Mouse (Mus musculus): ENCODE data around the gene Tbx10. TPM values are rescaled to one million over a fixed set of nuclear protein-coding genes. Genes with fewer than 3 reads are reported as not detected.

Tbx10 gene
- total RNA-seq, 1 experiment from 2014 or later: not detected

DNA sequence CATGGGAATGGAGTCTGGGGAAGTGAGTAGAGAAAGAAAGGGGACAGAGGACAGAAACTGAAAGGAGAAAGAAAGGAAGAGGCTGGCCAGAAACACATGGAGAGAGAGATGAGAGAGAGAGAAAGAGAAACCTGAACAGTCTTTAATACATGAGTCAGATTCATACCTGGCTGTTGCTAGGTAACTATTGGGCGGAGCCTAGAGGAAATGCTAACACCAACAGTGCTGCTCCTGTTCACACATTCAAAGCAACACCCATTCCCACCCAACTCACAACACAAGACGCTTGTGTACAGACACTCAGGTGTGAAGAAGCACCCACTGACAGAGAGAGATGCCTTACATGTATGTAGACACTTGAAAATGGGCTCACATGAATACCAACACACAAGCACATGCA lies 16.7 kb upstream of the Tbx10 start:
- no peak for DNase-seq

DNA sequence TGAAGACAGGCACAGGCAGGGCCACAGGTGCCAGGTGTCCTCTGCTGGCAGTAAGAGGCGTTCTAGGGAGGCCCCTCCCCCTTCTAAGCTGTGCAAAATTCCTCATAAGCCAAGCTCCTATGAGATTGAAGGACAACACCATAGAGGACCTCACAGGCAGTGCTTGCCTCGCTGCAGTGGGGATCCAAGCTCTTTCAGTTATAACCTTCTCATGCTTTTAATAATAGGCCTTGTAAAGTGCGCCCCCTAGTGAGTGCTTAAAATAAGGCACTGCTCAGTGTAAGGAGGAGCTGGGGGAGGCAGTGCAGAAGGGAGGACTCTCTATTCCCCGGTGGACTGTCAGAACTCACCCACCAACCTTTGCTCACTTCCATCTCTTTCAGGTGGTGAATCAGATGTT lies 12.2 kb upstream of the Tbx10 start:
- peak; percentile 91 for DNase-seq

DNA sequence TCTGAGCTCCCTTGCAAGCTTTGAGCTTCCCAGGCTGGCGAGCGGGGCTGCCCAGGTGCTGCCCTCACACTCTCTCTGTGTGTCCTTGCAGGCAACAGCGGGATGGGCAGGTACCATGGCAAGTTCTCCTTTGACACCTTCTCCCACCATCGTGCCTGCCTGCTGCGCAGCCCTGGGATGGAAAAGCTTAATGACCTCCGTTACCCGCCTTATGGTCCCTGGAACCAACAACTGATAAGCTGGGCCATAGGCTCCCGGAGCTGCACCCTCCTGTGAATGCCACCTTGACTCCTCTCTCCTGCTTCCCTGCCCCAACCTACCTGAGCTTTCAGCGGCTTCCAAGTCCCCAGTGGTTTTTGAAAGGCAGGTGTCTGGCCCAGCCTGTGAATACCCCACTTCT lies 11.6 kb upstream of the Tbx10 start:
- DNase-seq: no peak

DNA sequence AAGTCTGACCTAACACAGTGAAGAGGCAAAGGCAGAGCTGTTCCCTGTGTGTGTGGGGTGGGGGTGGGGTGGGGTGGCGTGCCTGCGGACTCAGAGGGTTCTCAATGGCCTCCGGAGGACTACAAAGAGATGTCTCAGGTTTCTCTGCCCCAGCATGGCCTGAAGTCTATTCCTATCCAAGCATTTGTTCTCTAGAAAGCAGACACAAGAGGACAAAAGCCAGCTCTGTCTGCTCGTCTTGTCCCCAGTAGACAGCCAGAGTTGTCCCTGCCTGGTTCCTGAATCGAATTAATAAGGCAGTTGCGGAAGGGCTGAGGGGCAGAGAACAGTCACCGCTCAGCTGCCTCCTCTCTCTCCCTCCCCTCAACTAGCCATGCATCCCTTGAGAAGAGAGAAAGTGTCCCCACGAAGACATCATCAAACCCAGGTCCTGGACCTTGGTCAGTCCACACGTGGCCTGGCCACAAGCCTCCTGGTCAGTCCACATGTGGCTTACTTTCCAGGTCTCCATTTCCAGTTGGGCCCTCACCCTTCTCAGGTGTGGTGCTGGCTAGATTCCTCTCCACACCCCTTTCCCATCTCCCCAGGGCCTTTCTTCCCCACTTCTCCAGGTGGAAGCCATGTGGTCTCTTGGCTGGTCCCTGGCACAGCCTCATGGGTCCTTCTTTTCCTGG lies 8.9 kb upstream of the Tbx10 start:
- DNase-seq: no peak

DNA sequence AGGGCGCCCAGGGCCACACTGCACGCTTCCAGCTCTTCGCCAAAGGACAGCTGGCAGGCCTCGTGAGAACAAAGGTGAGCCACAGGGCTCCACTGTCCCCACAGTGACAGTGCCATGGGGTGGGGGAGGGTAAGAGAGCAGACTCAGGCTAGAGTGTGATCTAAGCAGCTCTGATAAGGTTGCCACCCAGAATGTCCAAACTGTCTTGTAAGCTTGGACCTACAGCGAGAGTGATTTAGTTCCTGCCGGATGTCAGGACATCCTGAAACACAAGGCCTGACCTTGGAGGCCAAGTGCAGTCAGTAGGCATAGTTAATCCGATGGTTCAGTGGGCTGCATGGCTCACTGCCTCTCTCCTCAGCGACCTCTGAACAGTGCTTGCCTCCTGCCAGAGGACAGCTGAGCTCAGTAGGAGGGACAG lies 7.3 kb upstream of the Tbx10 start:
- DNase-seq: peak; percentile 89

DNA sequence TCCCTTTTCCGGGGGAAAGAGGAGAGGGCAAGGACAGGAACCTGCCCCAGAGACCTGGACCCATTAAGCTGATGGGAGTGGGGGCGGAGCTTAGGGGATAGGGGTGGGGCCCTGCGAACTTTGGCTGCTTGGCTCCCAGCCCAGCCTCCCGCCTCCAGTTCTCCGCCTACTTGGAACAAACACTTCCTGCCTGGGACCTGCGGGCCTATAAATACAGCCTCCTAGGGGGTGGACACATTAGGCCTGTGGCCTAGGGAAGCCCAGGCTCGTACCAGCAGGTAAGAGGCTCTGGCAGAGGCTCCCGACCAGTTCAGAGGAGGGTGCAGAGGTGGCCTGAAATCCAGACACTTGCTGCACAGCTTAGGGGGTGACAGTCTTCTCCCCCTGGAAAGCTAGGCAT lies 6.2 kb upstream of the Tbx10 start, which contains the start of gene Acy3:
TSS of gene Acy3 (plus strand) at position 237 of the 400 bp plus-strand sequence.
- peak; percentile 94 for DNase-seq

DNA sequence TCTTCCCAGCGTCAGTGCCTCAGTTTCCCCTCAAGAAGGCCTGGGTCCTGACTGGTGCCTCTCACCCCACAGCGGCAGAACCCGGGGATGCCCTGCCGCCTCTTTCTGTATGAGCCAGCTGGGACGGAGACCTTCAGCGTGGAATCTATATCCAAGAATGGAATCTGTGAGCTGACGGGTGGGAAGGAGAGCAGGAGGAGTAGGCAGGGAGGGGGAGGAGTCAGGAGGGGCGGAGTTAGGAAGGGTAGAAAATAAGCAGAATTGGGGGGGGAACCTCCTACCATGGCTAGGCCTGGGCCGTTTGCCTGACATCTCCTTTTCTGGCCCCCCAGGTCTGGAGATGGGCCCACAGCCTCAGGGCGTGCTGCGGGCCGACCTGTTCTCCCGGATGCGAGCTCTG lies 4.5 kb upstream of the Tbx10 start:
- DNase-seq: no peak

DNA sequence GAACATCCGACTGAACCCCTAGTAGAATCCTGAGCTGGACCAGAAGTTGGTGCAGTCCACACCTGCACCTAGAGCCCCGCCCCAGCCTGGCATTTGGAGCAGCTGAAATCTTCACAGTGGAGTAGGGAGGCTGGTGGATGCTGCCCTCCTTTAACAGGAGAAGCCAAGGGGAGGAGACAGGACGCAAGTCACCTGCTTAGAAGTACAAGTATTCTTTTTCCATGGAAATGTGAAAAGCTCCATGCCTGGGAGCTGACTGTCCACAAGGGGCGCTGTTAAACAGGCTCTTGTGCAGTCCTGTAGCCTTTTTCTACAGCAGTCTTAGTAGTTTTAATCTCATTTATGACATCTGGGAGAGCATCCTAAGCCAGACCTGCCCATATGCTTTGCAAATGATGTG lies 3.8 kb upstream of the Tbx10 start:
- no peak for DNase-seq

DNA sequence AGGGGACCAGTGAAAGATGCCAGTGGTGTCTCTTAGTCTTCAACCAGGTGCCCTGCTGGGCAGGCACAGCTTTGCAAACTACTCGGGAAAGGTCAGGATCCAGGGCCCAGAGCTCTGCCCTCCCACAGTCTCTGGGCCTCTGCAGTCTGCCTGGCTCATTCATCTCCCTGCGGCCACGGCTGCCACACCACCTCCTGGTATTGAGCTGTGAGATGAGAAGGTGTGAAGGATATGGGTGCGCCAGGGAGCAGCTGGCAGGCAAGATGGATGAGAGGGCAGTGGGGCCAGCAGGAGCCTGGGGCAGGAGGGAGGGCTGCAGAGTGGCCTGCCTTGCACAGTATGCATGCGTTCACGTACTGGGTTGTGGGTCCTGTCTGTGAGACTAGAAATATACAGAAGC lies 1.7 kb upstream of the Tbx10 start:
- DNase-seq: no peak

DNA sequence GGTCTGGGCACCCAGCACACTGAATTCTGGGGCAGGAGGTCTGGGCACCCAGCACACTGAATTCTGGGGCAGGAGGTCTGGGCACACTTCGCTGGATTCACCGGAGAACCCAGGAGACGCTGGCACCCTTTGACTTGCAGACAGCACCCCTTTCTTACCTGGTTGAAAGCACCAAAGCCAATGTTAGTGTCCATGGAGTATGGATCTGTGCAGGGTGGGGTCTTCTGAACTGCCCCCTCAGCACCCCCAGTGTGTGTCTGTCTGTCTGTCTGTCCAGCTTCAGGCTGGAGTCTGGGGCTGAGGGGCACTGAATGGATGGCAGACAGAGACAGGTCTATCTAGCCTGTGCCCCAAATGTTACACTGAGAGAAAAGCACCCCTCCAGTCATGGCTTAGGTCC lies 990 bp upstream of the Tbx10 start:
- no peak for DNase-seq

DNA sequence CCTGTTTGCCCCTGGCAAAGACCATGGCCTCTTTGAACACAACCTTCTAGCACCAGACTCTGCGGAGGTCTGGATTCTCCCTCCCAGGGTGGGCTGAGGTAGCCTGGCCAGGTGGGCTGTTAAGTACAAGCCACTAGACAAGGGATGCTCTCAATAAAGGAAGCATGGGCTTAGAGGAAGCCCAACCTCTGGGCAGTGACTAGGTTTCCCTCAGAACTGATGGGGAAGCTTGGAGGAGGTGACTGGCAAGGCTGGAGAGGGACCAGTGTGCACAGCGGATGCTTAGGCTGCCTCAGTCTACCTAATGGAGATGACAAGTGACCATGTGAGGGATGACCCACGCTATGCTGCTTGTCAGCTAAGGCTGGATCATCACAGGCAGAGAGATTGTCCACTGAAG lies 586 bp upstream of the Tbx10 start:
- DNase-seq: no peak

DNA sequence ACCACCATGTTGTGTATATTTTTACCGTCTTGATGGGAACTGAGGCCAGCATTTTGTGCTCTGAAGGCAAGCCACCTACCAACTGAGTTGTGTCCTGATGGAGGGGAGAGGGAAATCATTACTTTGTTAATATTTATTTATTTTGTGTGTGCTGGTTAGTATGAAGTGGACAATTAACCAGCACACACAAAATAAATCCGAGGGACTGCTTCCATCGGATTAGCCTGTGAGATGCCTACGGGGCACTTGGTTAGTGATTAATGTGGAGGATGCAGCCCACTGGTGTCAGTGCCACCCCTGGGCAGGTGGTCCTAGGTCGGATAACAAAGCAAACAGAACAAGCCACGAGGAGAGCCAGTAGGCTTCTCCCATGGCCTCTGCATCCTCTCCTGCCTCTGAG lies 2.4 kb downstream of the Tbx10 start:
- no peak for DNase-seq

DNA sequence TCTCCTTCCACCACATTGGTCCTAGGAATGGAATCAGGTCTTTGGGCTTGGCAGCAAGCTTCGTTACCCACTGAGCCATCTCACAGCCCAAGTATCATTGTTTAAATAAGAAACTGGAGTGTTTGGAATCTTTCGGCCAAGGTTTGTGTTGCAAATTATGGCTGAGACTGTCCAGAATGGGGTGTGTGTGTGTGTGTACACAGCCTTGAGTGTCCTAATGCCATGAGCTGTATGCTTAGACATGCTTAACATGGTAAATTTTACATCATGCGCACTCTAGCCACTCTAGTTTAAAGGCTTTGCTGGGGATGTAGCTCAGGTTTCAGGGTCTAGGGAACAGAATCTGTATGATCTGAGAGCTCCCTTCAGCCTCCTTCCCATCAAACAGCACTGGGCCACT lies 3.0 kb downstream of the Tbx10 start:
- no peak for DNase-seq

DNA sequence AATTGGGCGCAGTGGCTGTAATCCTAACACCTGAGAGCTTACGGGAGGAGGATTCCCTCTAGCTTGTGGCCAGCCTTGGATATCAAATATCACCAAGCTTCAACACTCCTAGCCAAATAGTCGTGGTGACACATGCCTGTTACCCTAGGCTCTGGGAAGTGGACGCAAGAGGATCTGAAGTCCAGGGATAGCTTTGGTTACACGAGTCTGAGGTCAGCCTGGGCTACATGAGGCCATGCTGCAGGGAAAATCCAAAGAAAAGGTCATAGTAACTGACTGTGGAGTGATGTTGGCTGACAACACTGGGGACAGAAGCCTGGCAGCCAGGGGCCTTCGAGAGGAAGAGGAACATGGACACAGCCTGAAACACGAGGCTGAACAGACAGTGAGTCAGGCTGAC lies 3.6 kb downstream of the Tbx10 start:
- DNase-seq: no peak

DNA sequence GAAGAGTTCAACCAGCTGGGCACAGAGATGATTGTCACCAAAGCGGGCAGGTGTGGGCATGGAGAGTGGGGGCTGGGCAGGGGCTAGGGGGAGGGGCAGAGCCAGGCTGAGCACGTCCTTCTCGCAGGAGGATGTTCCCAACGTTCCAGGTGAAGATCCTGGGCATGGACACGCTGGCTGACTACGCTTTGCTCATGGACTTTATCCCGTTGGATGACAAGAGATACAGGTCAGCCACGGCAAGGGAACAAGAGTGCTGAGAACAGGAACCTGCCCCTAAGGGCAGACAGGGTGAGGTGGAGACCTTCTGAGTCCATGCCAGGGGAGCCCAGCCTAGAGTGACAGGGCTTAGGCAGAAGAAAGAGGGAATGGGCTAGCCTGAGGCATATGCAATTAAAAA lies 4.2 kb downstream of the Tbx10 start:
- no peak for DNase-seq

DNA sequence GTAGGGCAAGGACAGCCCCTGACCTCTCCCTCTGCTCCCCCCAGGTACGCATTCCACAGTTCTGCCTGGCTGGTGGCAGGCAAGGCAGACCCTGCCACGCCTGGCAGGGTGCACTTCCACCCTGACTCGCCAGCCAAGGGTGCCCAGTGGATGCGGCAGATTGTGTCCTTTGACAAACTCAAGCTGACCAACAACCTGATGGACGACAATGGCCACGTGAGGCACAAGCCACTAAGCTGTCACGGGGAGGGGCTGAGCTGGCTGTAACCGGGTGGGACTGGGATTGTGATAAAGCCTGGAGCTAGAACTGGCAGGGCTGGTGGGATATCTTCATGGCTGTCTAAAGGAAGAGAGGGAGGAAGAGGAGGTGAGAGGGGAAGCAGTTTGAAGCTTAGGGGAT lies 4.7 kb downstream of the Tbx10 start:
- no peak for DNase-seq

DNA sequence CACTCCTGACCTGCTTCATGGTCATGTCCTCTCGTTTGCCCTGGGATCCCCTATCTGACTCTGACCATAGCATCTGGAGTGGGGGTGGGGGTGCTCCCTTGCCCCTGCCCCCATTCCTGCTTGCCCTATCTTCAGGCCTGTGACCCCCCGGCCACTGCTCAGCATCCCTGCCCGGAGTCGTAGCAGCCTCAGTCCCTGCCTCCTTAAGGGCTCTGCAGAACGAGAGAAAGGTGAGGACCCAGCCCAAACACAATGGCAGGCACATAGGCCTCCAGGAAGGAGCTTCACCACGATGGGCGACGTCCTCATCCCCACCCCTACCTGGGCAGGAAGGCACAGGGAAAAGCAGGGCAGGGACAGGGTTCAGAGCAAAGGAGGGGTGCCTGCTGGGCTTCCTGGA lies 5.8 kb downstream of the Tbx10 start:
- no peak for DNase-seq

DNA sequence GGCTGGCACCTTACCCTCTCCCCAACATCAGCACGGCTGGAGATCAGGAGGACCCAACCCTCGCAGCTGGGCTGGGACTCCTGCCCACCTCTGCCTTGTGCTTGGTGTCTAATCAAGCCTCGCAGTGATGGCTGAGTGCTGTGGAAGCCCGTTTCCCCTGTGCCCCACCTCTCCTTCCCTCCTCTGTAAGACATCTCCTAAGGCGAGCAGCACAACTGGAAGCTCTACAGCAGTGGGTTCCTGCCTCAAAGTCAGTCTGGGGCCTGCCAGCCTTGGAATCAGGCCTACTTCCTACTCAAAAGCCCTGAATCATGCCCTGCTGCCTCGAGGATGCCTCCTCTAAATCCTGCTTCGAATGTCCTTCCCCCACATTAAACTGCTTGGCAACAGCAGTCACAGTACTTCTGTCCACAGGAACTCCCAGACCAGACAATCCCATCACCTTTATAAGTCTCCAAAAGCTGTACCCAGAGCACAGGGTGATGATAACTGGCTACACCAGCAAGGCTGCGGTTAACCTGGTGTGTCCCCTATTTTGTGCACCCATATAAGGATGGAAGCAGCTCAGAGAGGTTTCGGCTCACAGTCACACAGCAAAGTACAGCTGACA lies 6.7 kb downstream of the Tbx10 start:
- DNase-seq: no peak

DNA sequence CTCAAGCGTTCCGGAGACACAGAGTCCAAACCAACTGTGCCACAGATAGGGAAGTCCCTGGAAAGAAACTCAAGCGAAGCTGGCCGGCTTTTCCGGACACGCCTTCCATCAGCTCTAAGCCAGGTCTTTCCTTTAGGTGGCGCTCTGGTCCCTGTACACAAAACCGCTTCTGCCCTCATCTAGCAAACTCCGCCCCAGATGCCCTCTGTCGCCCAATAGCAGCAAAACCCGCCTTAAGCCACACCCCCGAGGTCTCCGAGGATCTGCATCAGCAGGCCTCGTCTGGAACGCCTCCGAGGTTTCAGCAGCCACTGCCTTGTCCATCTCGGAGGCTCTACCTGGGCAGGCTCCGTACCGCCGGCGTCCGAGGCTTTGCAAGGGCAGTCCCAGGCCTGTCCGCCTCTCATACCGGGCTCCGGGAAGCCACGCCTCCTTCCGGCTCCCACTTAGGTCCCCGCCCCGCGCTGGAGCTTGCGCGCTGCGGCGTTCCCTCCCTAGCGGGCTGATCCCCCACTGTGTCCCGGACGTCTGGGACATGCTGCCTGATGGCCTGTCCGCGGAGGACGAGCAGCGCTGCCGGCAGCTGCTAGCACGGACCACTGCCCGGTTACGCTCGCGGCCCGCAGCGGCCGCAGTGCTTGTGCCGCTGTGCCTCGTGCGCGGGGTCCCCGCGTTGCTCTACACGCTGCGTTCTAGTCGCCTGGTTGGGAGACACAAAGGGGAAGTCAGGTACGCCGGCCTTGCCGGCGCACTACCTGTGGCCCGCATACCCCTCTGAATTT lies 7.8 kb downstream of the Tbx10 start, which contains the start of the genes Nudt8 and Gm49405:
TSS of gene Nudt8 (plus strand) at position 462 of the 782 bp plus-strand sequence.
TSS of gene Gm49405 (plus strand) at position 508 of the 782 bp plus-strand sequence.
- peak; percentile 96 for DNase-seq

DNA sequence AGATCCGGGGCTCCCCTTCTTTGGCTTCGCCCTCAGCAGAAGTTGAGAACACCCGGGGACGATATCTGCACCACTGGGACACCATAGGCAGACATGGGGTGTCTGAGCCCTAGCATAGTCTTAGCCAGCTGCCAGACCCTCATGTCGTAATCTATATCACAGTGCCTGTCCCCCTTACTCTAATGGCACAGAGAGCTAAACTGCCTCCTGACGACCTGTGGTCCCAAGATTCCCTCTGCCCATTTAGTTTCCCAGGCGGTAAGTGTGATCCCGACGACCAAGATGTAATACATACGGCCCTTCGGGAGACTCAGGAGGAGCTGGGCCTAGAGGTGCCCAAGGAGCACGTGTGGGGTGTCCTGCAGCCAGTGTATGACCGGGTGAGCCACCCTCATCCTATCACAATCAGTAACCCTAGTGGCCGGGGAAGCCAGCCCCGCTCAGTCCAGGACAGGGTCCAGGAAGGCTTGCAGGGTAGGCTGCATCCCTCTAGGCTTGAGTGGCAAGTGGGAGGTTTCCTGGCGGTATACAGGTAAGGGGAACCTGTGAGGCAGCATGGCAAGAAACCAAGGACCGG lies 8.5 kb downstream of the Tbx10 start:
- no peak for DNase-seq

DNA sequence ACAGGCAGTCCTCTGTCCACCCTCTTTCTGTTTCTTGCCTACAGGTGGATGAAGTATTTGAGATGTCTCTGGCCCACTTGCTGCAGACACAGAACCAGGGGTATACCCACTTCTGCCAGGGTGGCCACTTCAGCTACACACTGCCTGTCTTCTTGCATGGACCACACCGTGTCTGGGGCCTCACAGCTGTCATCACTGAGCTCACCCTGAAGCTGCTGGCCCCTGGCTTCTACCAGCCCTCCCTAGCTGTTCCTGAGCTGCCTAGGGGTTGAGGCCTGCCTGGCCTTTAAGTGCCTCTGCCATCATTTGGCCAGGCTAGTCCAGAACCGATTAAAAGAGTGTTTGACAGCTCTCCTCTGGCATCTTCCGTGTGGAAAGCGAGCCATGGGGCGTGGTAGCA lies 9.2 kb downstream of the Tbx10 start:
- no peak for DNase-seq

DNA sequence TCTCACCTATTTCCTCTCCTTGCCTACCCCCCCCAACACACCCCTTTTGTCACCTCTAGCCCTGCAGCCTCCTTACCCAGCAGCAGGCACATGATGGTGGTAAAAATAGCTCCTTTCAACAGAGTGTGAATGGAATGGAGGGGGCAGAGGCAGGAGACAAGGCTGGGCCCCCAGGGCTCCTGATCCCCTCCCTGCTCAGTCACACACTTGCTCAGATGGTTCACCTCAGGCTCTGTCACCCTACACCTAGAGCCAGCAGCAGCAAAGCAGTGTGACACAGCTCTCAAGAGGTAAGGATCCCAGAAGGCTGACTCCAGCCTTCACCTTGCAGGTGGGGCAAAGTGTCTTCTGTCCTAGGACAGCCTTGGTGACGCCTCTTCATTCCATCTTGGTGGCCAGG lies 10.6 kb downstream of the Tbx10 start, which contains the start of gene Doc2g:
TSS of gene Doc2g (plus strand) at position 202 of the 400 bp plus-strand sequence.
- DNase-seq: no peak

DNA sequence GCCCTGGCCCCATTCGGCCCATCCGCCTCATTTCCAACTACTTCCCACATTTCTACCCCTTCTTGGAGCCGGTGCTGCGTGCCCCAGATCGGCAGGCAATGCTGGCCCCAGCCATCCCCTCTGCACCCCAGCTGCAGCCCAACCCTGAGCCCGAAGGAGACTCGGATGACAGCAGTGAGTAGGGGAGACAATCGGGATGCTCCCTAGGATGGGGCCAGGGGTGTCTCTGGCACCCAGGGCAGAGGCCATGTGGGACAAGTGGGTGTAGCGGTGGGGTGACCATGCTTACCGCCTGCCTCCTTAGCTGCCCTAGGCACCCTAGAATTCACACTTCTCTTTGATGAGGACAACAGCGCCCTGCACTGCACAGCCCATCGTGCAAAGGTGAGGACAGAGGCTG lies 11.1 kb downstream of the Tbx10 start:
- no peak for DNase-seq

Data from adrenal gland, postnatal 14 days (tissue).